Mouse (Mus musculus): ENCODE results near the gene A630023A22Rik. TPM values are rescaled to one million over a fixed set of nuclear protein-coding genes. Genes with fewer than 3 reads are reported as not detected.

Gene A630023A22Rik
- total RNA-seq, 2 experiments from 2014 or later, result not detected

- intact Hi-C loops (cut with DNase I), result no loop called here
- no peak for DNase-seq
Observed at GRCm38 (mm10) chr14:34089796-34090195, 12.8 kb downstream of the A630023A22Rik start.

GRCm38 (mm10) chr14:34087856-34088398 lies 14.6 kb downstream of the A630023A22Rik start:
- DNase-seq, result no peak
- intact Hi-C loops (cut with DNase I), result no loop called here

- no peak for DNase-seq
- intact Hi-C loops (cut with DNase I), result no loop called here
Observed at GRCm38 (mm10) chr14:34086806-34087205, 15.7 kb downstream of the A630023A22Rik start.

GRCm38 (mm10) chr14:34085731-34086130 lies 16.8 kb downstream of the A630023A22Rik start, which contains the start of gene Anxa8:
Gene Anxa8 (plus strand): TSS chr14:34085981.
- intact Hi-C loops (cut with DNase I), result no loop called here

GRCm38 (mm10) chr14:34080321-34080997 lies 22.1 kb downstream of the A630023A22Rik start:
- peak; percentile 46 to 56 for DNase-seq
- intact Hi-C loops (cut with DNase I), result loop anchor here (2.0 to 5.0 kb wide), 3 partner anchors 22 to 157 kb away; partner anchors contain the start of gene A630023A22Rik

More at GRCm38 (mm10) chr14:34085731-34086130, 16.8 kb downstream of the A630023A22Rik start, which contains the start of gene Anxa8:
- no peak for DNase-seq

- intact Hi-C loops (cut with DNase I), result no loop called here
- DNase-seq, result no peak
Observed at GRCm38 (mm10) chr14:34078293-34078692, 24.3 kb downstream of the A630023A22Rik start.

- intact Hi-C loops (cut with DNase I), result no loop called here
- DNase-seq, result no peak
Observed at GRCm38 (mm10) chr14:34077222-34077621, 25.3 kb downstream of the A630023A22Rik start.

GRCm38 (mm10) chr14:34075346-34075745 lies 27.2 kb downstream of the A630023A22Rik start:
- no peak for DNase-seq
- intact Hi-C loops (cut with DNase I), result no loop called here

- no peak for DNase-seq
- intact Hi-C loops (cut with DNase I), result no loop called here
Observed at GRCm38 (mm10) chr14:34071665-34072064, 30.9 kb downstream of the A630023A22Rik start.

- intact Hi-C loops (cut with DNase I), result no loop called here
- no peak for DNase-seq
Observed at GRCm38 (mm10) chr14:34052516-34052915, 50.0 kb downstream of the A630023A22Rik start, which contains the start of gene Antxrl. Gene Antxrl (plus strand): TSS chr14:34052707.

- intact Hi-C loops (cut with DNase I), result no loop called here
- DNase-seq, result no peak
Observed at GRCm38 (mm10) chr14:34050101-34050779, 52.3 kb downstream of the A630023A22Rik start.

- DNase-seq, result no peak
- intact Hi-C loops (cut with DNase I), result no loop called here
Observed at GRCm38 (mm10) chr14:34043341-34043740, 59.2 kb downstream of the A630023A22Rik start.

GRCm38 (mm10) chr14:34041241-34041640 lies 61.3 kb downstream of the A630023A22Rik start:
- no peak for DNase-seq
- intact Hi-C loops (cut with DNase I), result no loop called here

- intact Hi-C loops (cut with DNase I), result no loop called here
- no peak for DNase-seq
Observed at GRCm38 (mm10) chr14:34033841-34034610, 68.5 kb downstream of the A630023A22Rik start.

- no peak for DNase-seq
- intact Hi-C loops (cut with DNase I), result no loop called here
Observed at GRCm38 (mm10) chr14:34026710-34027109, 75.8 kb downstream of the A630023A22Rik start.

GRCm38 (mm10) chr14:34016938-34017337 lies 85.6 kb downstream of the A630023A22Rik start:
- DNase-seq, result no peak
- intact Hi-C loops (cut with DNase I), result no loop called here

- intact Hi-C loops (cut with DNase I), result no loop called here
- DNase-seq, result no peak
Observed at GRCm38 (mm10) chr14:34016381-34016780, 86.2 kb downstream of the A630023A22Rik start, which contains the start of gene Gm5460. Gene Gm5460 (plus strand): TSS chr14:34016758.

GRCm38 (mm10) chr14:34015063-34015462 lies 87.5 kb downstream of the A630023A22Rik start, which contains the start of gene Gm30083:
Gene Gm30083 (minus strand): TSS chr14:34015182.
- intact Hi-C loops (cut with DNase I), result no loop called here
- DNase-seq, result no peak

GRCm38 (mm10) chr14:34002358-34002757 lies 100.2 kb downstream of the A630023A22Rik start:
- no peak for DNase-seq
- intact Hi-C loops (cut with DNase I), result no loop called here

- DNase-seq, result no peak
- intact Hi-C loops (cut with DNase I), result no loop called here
Observed at GRCm38 (mm10) chr14:34001445-34001844, 101.1 kb downstream of the A630023A22Rik start.

Data from gastrocnemius, postnatal 36 days (tissue).